Mouse (Mus musculus) spleen, postnatal 10 days (tissue): ENCODE data around the gene Csnk2b.

ENCODE experiments used
- DNase-seq, 2 experiments: peaks; one replicate each; pipeline ENCODE4 v3.0.0; 2021 to 2022; ENCODE audit warnings: low spot score in 2 of 2

The Csnk2b gene

DNA sequence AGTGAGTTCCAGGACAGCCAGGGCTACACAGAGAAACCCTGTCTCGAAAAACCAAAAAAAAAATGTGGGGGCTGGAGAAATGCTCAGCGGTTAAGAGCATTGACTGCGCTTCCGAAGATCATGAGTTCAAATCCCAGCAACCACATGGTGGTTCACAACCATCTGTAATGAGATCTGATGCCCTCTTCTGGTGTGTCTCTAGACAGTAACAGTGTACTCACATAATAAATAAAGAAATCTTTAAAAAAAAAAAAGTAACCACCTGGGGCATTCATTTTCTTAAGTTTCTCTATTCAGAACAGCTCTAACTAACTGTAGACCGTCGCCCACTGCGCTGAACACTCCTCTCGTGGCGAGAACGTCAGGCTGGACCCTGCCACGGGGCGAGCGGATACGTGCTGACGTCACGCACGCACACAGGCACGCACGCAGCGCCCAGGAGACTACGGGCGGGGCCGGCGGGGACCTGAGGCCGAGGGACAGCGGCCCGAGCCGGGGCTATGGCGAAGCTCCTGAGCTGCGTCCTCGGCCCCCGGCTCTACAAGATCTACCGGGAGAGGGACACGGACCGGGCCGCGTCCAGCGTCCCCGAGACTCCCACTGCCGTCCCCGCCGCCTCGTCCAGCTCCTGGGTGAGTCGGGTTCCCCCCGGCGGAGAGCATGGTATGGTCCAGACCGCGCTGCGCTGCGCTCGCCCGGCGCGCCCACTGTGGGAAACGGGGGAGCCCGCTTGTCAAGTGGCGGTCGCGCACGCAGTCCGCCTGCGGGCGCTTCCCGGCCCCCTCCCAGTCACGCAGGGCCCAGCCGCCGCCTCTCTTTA lies 32.8 kb downstream of the Csnk2b start, which contains the start of gene Abhd16a:
Gene Abhd16a (plus strand): TSS at position 439 of the 820 bp plus-strand sequence.
- DNase-seq = peak; percentile 95 to 98

DNA sequence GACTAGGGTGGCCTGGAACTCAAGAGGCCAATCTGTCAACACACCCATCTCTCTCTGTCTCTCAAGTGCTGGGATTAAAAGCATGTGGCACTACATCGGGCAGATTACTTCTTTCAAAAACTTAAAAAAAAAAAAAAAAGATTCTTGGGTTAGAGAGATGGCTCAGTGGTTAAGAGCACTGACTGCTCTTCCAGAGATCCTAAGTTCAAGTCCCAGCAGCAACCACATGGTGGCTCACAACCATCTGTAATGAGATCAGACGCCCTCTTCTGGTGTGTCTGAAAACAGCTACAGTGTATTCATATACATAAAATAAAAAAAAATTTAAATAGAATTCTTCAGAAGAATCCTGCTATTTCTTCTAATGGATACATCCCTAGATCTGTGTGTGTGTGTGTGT lies 33.7 kb downstream of the Csnk2b start:
- DNase-seq = no peak

DNA sequence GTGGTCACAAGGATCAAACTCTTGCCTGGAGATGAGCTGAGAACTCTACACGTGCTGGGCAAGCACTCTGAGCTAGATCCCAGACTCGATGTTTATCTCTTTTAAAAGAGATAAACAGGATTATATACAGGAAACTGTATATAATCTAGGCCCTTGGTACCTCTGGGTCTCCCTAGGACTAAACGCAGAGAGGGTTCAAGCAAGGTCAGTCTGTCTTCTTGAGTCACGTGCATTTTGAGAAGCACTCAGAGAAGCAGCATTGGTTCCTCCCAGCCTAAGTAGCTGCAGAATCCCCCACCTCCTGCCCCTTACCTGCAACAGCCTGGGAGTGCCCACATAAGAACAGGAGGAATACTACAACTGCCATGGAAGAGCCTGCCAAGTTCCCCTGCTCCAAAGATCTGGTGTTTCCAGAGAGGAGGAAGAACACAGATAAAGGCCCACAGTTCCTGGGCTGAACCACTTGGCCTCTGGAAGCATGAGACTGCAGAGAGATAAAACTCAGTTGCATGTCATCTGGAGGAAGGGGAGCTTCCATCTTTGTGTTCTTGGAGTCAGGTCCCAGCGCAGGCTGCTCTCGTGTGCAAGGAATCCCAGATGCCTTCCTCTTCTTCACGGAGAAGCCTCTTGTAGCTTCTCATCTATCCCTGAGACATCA lies 36.5 kb downstream of the Csnk2b start, which contains the start of gene Ly6g6f:
Gene Ly6g6f (minus strand): TSS at position 403 of the 658 bp plus-strand sequence.
- no peak for DNase-seq

DNA sequence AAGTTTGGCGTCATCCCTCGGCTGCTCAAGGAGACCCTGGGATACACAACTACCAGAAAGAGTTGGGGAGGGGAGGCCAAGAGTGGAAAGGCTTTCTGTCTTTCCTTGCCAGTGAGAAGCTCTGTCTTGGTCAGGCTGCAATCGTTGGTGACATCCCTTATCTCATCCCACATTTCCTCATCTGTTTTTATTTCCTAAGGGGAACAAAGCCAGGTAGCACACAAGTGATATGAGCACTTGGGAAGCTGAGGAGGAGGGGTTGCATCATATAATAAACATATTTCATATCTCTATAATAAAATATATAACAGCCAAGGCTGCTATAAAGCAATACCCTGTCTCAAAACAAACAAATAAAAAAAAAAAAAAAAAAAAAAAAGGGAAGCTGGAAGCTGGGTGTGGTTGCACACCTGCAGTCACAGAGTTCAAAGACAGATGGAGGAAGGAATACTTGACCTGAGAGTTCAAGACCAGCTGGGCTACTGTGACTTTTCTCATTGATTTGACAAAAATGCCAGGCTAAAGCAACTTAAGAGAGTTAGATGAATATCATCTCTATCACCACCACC lies 37.8 kb downstream of the Csnk2b start:
- DNase-seq = no peak

GRCm38 (mm10) chr17:35082841-35083576 lies 38.8 kb downstream of the Csnk2b start:
- no peak for DNase-seq

GRCm38 (mm10) chr17:35080710-35081109 lies 41.1 kb downstream of the Csnk2b start:
- DNase-seq = no peak

DNA sequence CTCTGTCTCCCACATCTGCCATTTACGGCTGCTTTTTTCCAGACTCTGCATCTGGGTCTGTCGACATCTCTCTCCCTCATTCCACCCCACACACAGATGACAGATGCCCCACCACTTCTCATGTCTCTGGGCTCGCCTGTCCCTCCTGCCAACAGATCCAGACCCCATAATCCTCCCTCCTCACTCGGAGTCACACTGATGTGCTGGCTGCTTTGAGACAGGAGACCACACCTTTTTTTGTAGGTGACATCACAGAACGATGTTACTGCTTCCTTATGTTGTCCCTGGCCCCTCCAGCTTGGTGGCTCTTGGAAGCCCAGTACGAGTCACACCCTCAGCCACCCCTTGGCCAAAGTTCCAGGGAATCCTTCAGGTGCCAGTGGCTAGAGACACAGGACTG lies 41.6 kb downstream of the Csnk2b start:
- DNase-seq = no peak

DNA sequence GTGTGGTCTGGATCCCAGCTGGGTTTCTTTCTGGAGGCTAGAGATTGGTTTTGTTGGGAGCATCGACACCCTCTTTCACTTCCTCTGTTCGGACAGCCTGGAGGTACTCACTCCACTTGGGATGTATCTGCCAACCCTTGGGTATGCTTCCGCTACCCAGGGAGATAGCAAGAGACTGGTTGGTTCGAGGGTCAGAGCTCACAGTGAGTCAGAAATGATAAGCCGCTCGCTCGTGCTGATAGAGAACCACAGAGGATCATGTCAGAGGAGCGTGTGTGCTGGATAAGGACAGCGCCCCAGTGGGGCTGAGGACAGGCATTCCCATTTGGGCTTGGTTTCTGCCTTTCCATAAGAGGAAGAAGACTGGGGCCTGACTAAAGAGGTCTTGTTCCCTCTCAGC lies 42.1 kb downstream of the Csnk2b start:
- DNase-seq = peak in 1 of 2 experiments; percentile 37

GRCm38 (mm10) chr17:35077786-35078233 lies 44.0 kb downstream of the Csnk2b start, which contains the start of gene Ly6g6d:
Gene Ly6g6d (minus strand): TSS chr17:35078065.
- DNase-seq = no peak

DNA sequence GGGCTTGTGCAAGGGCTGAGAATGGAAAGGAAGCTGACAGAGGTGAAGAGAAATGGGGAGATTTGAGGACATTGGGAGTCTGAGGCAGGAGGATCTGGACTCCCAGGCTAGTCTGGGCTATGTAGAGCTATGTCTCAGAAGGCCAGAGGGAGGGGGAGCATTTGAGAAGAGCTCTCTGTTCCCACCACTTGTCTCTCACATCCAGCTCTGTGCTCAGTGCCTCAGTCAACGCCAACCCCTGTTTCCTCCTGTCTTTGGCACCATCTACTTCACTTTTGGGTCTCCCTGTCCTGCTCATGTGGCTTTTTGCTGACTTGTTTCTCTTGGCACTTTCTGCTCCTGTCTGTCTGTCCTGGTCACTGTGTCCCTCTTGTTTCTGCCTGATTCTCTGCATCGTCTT lies 44.6 kb downstream of the Csnk2b start:
- no peak for DNase-seq

- no peak for DNase-seq
Observed at GRCm38 (mm10) chr17:35076507-35077176, 45.2 kb downstream of the Csnk2b start, which contains the start of gene Ly6g6e. Gene Ly6g6e (plus strand): TSS chr17:35076902.

- DNase-seq = no peak
Observed at GRCm38 (mm10) chr17:35074097-35074496, 47.8 kb downstream of the Csnk2b start.

DNA sequence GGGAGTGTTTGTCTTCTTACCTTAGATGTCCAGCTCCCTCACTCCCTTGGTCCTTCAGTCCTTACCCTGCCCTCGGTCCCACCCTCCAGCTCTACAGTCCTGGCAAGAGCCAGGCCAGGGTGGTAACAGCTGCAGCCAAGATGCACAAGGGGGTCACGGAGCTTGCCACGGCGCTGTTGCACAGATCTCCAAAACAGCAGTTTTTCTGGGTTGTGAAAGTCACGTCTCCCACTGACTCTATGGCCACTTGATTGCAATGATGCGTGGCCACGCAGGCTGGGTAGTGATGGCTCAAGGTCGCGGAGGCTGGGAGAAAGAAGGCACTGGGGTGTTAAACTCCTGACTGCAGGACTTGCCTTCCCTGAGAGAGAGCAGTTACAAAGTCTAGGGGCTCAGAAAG lies 50.4 kb downstream of the Csnk2b start:
- no peak for DNase-seq

GRCm38 (mm10) chr17:35070556-35071229 lies 51.2 kb downstream of the Csnk2b start:
- no peak for DNase-seq

DNA sequence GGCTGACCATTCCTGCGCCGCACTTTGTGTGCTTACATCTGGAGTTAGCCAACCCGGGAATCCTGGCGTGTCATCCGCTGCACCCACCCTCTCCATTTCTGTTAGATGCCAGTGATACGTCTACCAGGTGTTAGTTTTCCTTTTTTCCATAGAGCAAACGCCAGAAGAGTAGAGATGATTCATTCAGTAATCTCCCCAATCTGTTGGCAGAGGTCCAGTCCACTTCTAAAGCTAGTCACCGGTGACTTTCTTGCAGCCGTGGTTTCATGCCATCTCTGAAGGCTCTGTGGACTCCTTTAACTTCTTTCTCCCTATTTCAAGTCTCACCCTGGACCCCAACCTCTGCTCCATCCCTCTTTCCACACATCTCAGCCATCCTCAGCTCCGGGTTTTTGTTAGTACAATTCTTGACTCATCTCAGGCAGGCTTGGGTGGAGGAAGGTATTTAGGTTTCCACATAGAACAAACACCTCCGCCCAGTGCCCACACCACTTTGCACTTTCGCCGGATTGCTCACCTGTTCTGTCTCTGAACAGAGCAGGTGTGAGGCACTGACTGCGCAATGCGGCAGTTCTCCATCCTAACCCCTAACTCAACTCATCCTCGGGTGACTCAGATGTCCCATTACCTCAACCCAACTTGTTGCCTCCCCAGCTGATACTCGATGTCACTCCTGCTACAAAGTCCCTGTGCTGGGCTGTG lies 53.5 kb downstream of the Csnk2b start:
- DNase-seq = peak in 1 of 2 experiments; percentile 15
